Mouse (Mus musculus): ENCODE measurements around the gene Cacna2d3. TPM values are rescaled to one million over a fixed set of nuclear protein-coding genes. Genes with fewer than 3 reads are reported as not detected.

Cacna2d3 gene
- total and polyA plus RNA-seq, 2 experiments from 2014 or later, result 0.19 TPM; not detected in 1

GRCm38 (mm10) chr14:29111666-29112065, 610.0 kb downstream of the Cacna2d3 start:
- H3K27ac ChIP-seq (ENCODE audit: low read depth), result no peak overlapping the region
- H3K9ac ChIP-seq (replicated peaks; ENCODE audit: low read depth, low read length), result no peak overlapping the region
- WGBS, result 78% methylated on average over 6 of the region's 6 CpGs
- H3K4me2 ChIP-seq (ENCODE audit: low read depth, low read length), result no peak overlapping the region
- H3K9me3 ChIP-seq (replicated peaks; ENCODE audit: control insufficient read depth, low read length), result no peaks in the 10 kb centered on the region
- 0 out of 2 replicates have a peak, but pooled peaks cover 3% of the 10 kb centered on the region for H3K27me3 ChIP-seq (ENCODE audit: control insufficient read depth, insufficient read depth, low read length)
- no peaks in the 10 kb centered on the region for H3K36me3 ChIP-seq (replicated peaks; ENCODE audit: control insufficient read depth, insufficient read depth, low read length)
- ATAC-seq (ENCODE audit: insufficient read depth, low read depth), result no peak
- TF ChIP-seq EP300 (IDR thresholded peaks at IDR 0.05; ENCODE audit: low read depth) (no peak), CTCF (IDR thresholded peaks at IDR 0.05; ENCODE audit: low read depth) (no peak)
- no peaks in the 10 kb centered on the region for H3K4me1 ChIP-seq (ENCODE audit: control insufficient read depth, insufficient read depth)
- H3K4me3 ChIP-seq (ENCODE audit: low read depth, low read length), result no peak overlapping the region
- DNase-seq (ENCODE audit: low spot score), result no peak

DNA sequence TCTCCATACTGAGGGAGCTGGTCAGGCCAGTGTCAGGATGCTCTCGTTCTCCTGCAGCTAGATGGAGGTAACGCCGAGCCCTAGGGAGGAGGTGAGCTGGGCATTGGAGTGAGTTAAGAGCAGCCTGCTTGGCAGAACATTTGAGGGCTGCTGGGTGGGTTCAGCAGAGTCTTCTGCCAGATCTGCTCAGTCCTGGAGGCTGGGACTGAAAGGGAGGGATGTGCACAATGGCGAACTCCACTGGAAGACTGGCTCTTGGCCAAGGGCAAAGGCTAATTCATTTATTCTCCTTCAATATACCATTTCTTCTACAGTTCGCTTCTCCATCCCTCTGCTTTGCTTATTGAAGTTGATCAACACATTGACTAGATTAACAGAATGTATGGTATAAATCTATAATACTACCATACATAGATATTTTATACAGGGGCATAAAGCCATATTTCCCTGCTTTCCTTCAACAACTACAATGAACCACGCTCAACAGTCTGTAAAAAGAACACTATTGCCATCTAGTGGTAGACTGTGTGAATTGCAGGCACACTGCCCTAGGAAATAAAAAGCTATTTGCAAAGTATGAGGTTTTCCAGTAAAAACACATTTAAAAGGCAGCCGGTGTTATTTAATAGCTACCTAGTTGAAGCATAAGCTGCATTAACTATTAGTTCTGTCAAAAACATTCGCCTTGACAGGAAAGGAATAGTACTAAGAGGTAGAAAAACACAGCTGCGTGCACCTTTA, 611.1 kb downstream of the Cacna2d3 start:
- ATAC-seq (ENCODE audit: insufficient read depth, low read depth), result no peak
- Histone ChIP-seq H3K27ac (ENCODE audit: low read depth) (no peak overlapping the region), H3K4me1 (ENCODE audit: control insufficient read depth, insufficient read depth) (no peaks in the 10 kb centered on the region), H3K27me3 (ENCODE audit: control insufficient read depth, insufficient read depth, low read length) (0 out of 2 replicates have a peak, but pooled peaks cover 3% of the 10 kb centered on the region), H3K4me2 (ENCODE audit: low read depth, low read length) (no peak overlapping the region), H3K9me3 (replicated peaks; ENCODE audit: control insufficient read depth, low read length) (no peaks in the 10 kb centered on the region), H3K36me3 (replicated peaks; ENCODE audit: control insufficient read depth, insufficient read depth, low read length) (no peaks in the 10 kb centered on the region), H3K9ac (replicated peaks; ENCODE audit: low read depth, low read length) (no peak overlapping the region), H3K4me3 (ENCODE audit: low read depth, low read length) (no peak overlapping the region)
- peak; percentile 17 for DNase-seq (ENCODE audit: low spot score)
- peak; percentile 77 for TF ChIP-seq CTCF (IDR thresholded peaks at IDR 0.05; ENCODE audit: low read depth)
- TF ChIP-seq EP300 (IDR thresholded peaks at IDR 0.05; ENCODE audit: low read depth), result no peak
- WGBS, result 64% methylated on average over 9 of the region's 9 CpGs

DNA sequence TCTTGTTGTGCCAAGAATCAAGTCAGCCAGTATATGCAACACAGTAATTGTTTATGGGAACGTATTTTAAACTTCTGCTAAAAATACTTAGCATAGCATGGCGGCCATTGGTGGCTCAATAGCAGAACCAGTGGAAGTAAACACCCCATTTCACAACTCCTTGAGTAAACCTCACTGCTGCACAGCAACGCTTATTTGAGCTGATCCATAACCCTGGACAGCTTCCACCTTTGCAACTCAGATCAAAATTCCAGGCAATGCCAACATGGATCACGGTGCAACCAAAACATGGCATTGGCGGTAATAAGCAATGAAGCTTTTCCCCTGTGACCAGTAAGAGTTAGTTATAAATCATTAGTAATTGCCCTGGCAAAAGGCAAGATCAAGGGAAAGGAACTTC, 614.2 kb downstream of the Cacna2d3 start:
- Histone ChIP-seq H3K4me1 (ENCODE audit: control insufficient read depth, insufficient read depth) (no peaks in the 10 kb centered on the region), H3K27me3 (ENCODE audit: control insufficient read depth, insufficient read depth, low read length) (0 out of 2 replicates have a peak, but pooled peaks cover 3% of the 10 kb centered on the region), H3K4me3 (ENCODE audit: low read depth, low read length) (no peak overlapping the region), H3K9ac (replicated peaks; ENCODE audit: low read depth, low read length) (no peak overlapping the region), H3K4me2 (ENCODE audit: low read depth, low read length) (no peak overlapping the region), H3K27ac (ENCODE audit: low read depth) (no peak overlapping the region), H3K9me3 (replicated peaks; ENCODE audit: control insufficient read depth, low read length) (no peaks in the 10 kb centered on the region), H3K36me3 (replicated peaks; ENCODE audit: control insufficient read depth, insufficient read depth, low read length) (no peaks in the 10 kb centered on the region)
- DNase-seq (ENCODE audit: low spot score) (no peak), ATAC-seq (ENCODE audit: insufficient read depth, low read depth) (no peak)
- WGBS, result 79% methylated on average over 5 of the region's 5 CpGs
- TF ChIP-seq CTCF (IDR thresholded peaks at IDR 0.05; ENCODE audit: low read depth), result no peak
- TF ChIP-seq EP300 (IDR thresholded peaks at IDR 0.05; ENCODE audit: low read depth), result no peak

- TF ChIP-seq CTCF (IDR thresholded peaks at IDR 0.05; ENCODE audit: low read depth) (no peak), EP300 (IDR thresholded peaks at IDR 0.05; ENCODE audit: low read depth) (no peak)
- DNase-seq (ENCODE audit: low spot score), result no peak
- WGBS, result 74% methylated on average over 12 of the region's 12 CpGs
Observed at GRCm38 (mm10) chr14:29097776-29098175, 623.9 kb downstream of the Cacna2d3 start.

GRCm38 (mm10) chr14:29095431-29095830, 626.2 kb downstream of the Cacna2d3 start:
- Histone ChIP-seq H3K9ac (replicated peaks; ENCODE audit: low read depth, low read length) (no peak overlapping the region), H3K36me3 (replicated peaks; ENCODE audit: control insufficient read depth, insufficient read depth, low read length) (no peaks in the 10 kb centered on the region), H3K4me3 (ENCODE audit: low read depth, low read length) (no peak overlapping the region), H3K4me1 (ENCODE audit: control insufficient read depth, insufficient read depth) (no peaks in the 10 kb centered on the region), H3K27me3 (ENCODE audit: control insufficient read depth, insufficient read depth, low read length) (peaks cover 6% of the 10 kb centered on the region; the same call in 1 of the 2 replicates), H3K27ac (ENCODE audit: low read depth) (no peak overlapping the region), H3K9me3 (replicated peaks; ENCODE audit: control insufficient read depth, low read length) (no peaks in the 10 kb centered on the region), H3K4me2 (ENCODE audit: low read depth, low read length) (no peak overlapping the region)
- DNase-seq (ENCODE audit: low spot score), result no peak
- TF ChIP-seq CTCF (IDR thresholded peaks at IDR 0.05; ENCODE audit: low read depth), result no peak
- TF ChIP-seq EP300 (IDR thresholded peaks at IDR 0.05; ENCODE audit: low read depth), result no peak
- no peak for ATAC-seq (ENCODE audit: insufficient read depth, low read depth)
- 89% methylated on average over 5 of the region's 5 CpGs for WGBS

More at GRCm38 (mm10) chr14:29097776-29098175, 623.9 kb downstream of the Cacna2d3 start:
- Histone ChIP-seq H3K36me3 (replicated peaks; ENCODE audit: control insufficient read depth, insufficient read depth, low read length) (no peaks in the 10 kb centered on the region), H3K4me2 (ENCODE audit: low read depth, low read length) (no peak overlapping the region), H3K4me3 (ENCODE audit: low read depth, low read length) (no peak overlapping the region), H3K27me3 (ENCODE audit: control insufficient read depth, insufficient read depth, low read length) (no peaks in the 10 kb centered on the region), H3K9me3 (replicated peaks; ENCODE audit: control insufficient read depth, low read length) (no peaks in the 10 kb centered on the region), H3K4me1 (ENCODE audit: control insufficient read depth, insufficient read depth) (no peaks in the 10 kb centered on the region), H3K27ac (ENCODE audit: low read depth) (no peak overlapping the region), H3K9ac (replicated peaks; ENCODE audit: low read depth, low read length) (no peak overlapping the region)
- no peak for ATAC-seq (ENCODE audit: insufficient read depth, low read depth)

Data from heart, postnatal 0 days (tissue).